Mouse (Mus musculus) liver, embryonic 15.5 days (tissue): ENCODE data around the gene Zfp39. TPM values are rescaled to one million over a fixed set of nuclear protein-coding genes. Genes with fewer than 3 reads are reported as not detected.

ENCODE experiments used
- ATAC-seq: fragments of 200-750 bp; cut with Nextera tagmentation; 2 replicates; pipeline ENCODE4 v1.8.0; 2017; ENCODE audit warnings: moderate number of reproducible peaks, mild to moderate bottlenecking, moderate library complexity; ENCODE audit not compliant: insufficient read depth
- H3K27ac ChIP-seq: fragments of 300-500 bp; sonication (generic); replicated peaks from 2 replicates; pipeline ENCODE4 v1.5.1; 2015; ENCODE audit warnings: mild to moderate bottlenecking, inconsistent platforms
- H3K27me3 ChIP-seq: fragments of 300-500 bp; sonication (generic); 2 replicates; pipeline ENCODE4 v1.6.1; 2015; ENCODE audit warnings: mild to moderate bottlenecking, inconsistent platforms
- H3K36me3 ChIP-seq: fragments of 300-500 bp; sonication (generic); replicated peaks from 2 replicates; pipeline ENCODE4 v1.6.1; 2015; ENCODE audit warnings: moderate library complexity, mild to moderate bottlenecking, inconsistent platforms
- H3K4me1 ChIP-seq: fragments of 300-500 bp; sonication (generic); replicated peaks from 2 replicates; pipeline ENCODE4 v1.6.1; 2015; ENCODE audit warnings: inconsistent platforms
- H3K4me2 ChIP-seq: fragments of 300-500 bp; sonication (generic); 2 replicates; pipeline ENCODE4 v1.6.1; 2015; ENCODE audit warnings: moderate library complexity, mild to moderate bottlenecking, inconsistent platforms
- H3K4me3 ChIP-seq: fragments of 300-500 bp; sonication (generic); replicated peaks from 2 replicates; pipeline ENCODE4 v1.5.1; 2015; ENCODE audit warnings: mild to moderate bottlenecking, inconsistent platforms
- H3K9ac ChIP-seq: fragments of 300-500 bp; sonication (generic); 2 replicates; pipeline ENCODE4 v1.6.1; 2015; ENCODE audit warnings: moderate library complexity, mild to moderate bottlenecking, inconsistent platforms
- H3K9me3 ChIP-seq: fragments of 300-500 bp; sonication (generic); replicated peaks from 2 replicates; pipeline ENCODE4 v1.6.1; 2016; ENCODE audit warnings: inconsistent platforms
- WGBS: fragments of 180-500 bp; shearing (Covaris S2); methylation state at CpG from one replicate; pipeline ENCODE4 v1.1.7; 2015; ENCODE audit warnings: mixed read lengths; ENCODE audit not compliant: insufficient replicate concordance; 5-methylcytosine and 5-hydroxymethylcytosine counted together
- polyA plus RNA-seq: library from polyadenylated mRNA; unstranded; fragments of >200 nt; fragmentation: Nextera tagmentation; extraction: Ambion mirVana; gene quantifications from 2 replicates; pipeline ENCODE4 v1.2.1, GENCODE M21; 2015

Zfp39 gene
- polyA plus RNA-seq, 1 experiment from 2014 or later: 4.8 TPM

- under 1% methylated on average over 95 of the region's 95 CpGs for WGBS
- H3K4me2 ChIP-seq: peak within 1 kb of the TSS; percentile 96
- no peaks in the 10 kb centered on the region for H3K9me3 ChIP-seq
- peak within 1 kb of the TSS; percentile 96 for H3K27ac ChIP-seq
- H3K36me3 ChIP-seq: peaks cover 35% of the 10 kb centered on the region
- H3K4me3 ChIP-seq: peak within 1 kb of the TSS; percentile 94
- ATAC-seq: peak; percentile 95
- H3K4me1 ChIP-seq: peaks cover 34% of the 10 kb centered on the region
- H3K9ac ChIP-seq: peak within 1 kb of the TSS; percentile 97
- H3K27me3 ChIP-seq: peaks cover 17% of the 10 kb centered on the region
Measured at GRCm38 (mm10) chr11:58938322-58939087, 34.5 kb upstream of the Zfp39 start, which contains the start of gene Rnf187. TSS of gene Rnf187 (minus strand) at chr11:58938916.

- peak overlapping the region; percentile 96 for H3K27ac ChIP-seq
- peaks cover 11% of the 10 kb centered on the region for H3K27me3 ChIP-seq
- H3K4me3 ChIP-seq: peak overlapping the region; percentile 94
- peak overlapping the region; percentile 97 for H3K9ac ChIP-seq
- no peaks in the 10 kb centered on the region for H3K9me3 ChIP-seq
- whole genome bisulfite sequencing: 2% methylated on average over 13 of the region's 13 CpGs
- H3K4me2 ChIP-seq: peak overlapping the region; percentile 96
- H3K36me3 ChIP-seq: peaks cover 41% of the 10 kb centered on the region
- peak; percentile 32 for ATAC-seq
- peaks cover 34% of the 10 kb centered on the region for H3K4me1 ChIP-seq
Measured at GRCm38 (mm10) chr11:58937909-58938308, 33.9 kb upstream of the Zfp39 start.

GRCm38 (mm10) chr11:58931576-58931975 is 27.6 kb upstream of the Zfp39 start:
- 0 out of 2 replicates have a peak overlapping the region, but pooled peaks have one; percentile 86 for H3K27ac ChIP-seq
- WGBS: 64% methylated on average over 4 of the region's 4 CpGs
- peaks cover 60% of the 10 kb centered on the region for H3K4me1 ChIP-seq
- ATAC-seq: no peak
- H3K4me3 ChIP-seq: no peak overlapping the region
- no peaks in the 10 kb centered on the region for H3K27me3 ChIP-seq
- no peaks in the 10 kb centered on the region for H3K9me3 ChIP-seq
- peaks cover 54% of the 10 kb centered on the region for H3K36me3 ChIP-seq
- no peak overlapping the region for H3K9ac ChIP-seq
- H3K4me2 ChIP-seq: no peak overlapping the region

GRCm38 (mm10) chr11:58930254-58930653 is 26.2 kb upstream of the Zfp39 start:
- H3K9ac ChIP-seq: no peak overlapping the region
- H3K9me3 ChIP-seq: no peaks in the 10 kb centered on the region
- peaks cover 50% of the 10 kb centered on the region for H3K4me1 ChIP-seq
- peak overlapping the region; percentile 86 for H3K27ac ChIP-seq
- 23% methylated on average over 3 of the region's 3 CpGs for WGBS
- H3K36me3 ChIP-seq: peaks cover 44% of the 10 kb centered on the region
- H3K27me3 ChIP-seq: no peaks in the 10 kb centered on the region
- 0 out of 2 replicates have a peak overlapping the region, but pooled peaks have one; percentile 4 for H3K4me2 ChIP-seq
- ATAC-seq: no peak
- no peak overlapping the region for H3K4me3 ChIP-seq

- WGBS: 43% methylated on average over 3 of the region's 3 CpGs
- H3K36me3 ChIP-seq: peaks cover 45% of the 10 kb centered on the region
- peaks cover 50% of the 10 kb centered on the region for H3K4me1 ChIP-seq
- no peak for ATAC-seq
- no peaks in the 10 kb centered on the region for H3K9me3 ChIP-seq
- H3K27ac ChIP-seq: peak overlapping the region; percentile 86
- H3K4me2 ChIP-seq: no peak overlapping the region
- H3K4me3 ChIP-seq: no peak overlapping the region
- no peaks in the 10 kb centered on the region for H3K27me3 ChIP-seq
- 0 out of 2 replicates have a peak overlapping the region, but pooled peaks have one; percentile 6 for H3K9ac ChIP-seq
Measured at GRCm38 (mm10) chr11:58929641-58930040, 25.6 kb upstream of the Zfp39 start.

- no peak for ATAC-seq
- peaks cover 50% of the 10 kb centered on the region for H3K4me1 ChIP-seq
- H3K27ac ChIP-seq: peak overlapping the region; percentile 86
- WGBS: 62% methylated on average over 4 of the region's 4 CpGs
- H3K9ac ChIP-seq: no peak overlapping the region
- H3K9me3 ChIP-seq: no peaks in the 10 kb centered on the region
- H3K4me3 ChIP-seq: no peak overlapping the region
- no peaks in the 10 kb centered on the region for H3K27me3 ChIP-seq
- peaks cover 43% of the 10 kb centered on the region for H3K36me3 ChIP-seq
- H3K4me2 ChIP-seq: no peak overlapping the region
Measured at GRCm38 (mm10) chr11:58929055-58929454, 25.0 kb upstream of the Zfp39 start.

GRCm38 (mm10) chr11:58927790-58928651 is 24.0 kb upstream of the Zfp39 start:
- peak; percentile 81 for ATAC-seq
- WGBS: 3% methylated on average over 20 of the region's 20 CpGs
- H3K9me3 ChIP-seq: no peaks in the 10 kb centered on the region
- H3K9ac ChIP-seq: peak overlapping the region; percentile 49
- H3K27ac ChIP-seq: peak overlapping the region; percentile 86
- H3K27me3 ChIP-seq: no peaks in the 10 kb centered on the region
- H3K4me3 ChIP-seq: peak overlapping the region; percentile 53
- H3K4me2 ChIP-seq: peak overlapping the region; percentile 74
- peaks cover 50% of the 10 kb centered on the region for H3K4me1 ChIP-seq
- H3K36me3 ChIP-seq: peaks cover 43% of the 10 kb centered on the region

- 57% methylated on average over 2 of the region's 2 CpGs for WGBS
Measured at GRCm38 (mm10) chr11:58927053-58927452, 23.0 kb upstream of the Zfp39 start.

GRCm38 (mm10) chr11:58926651-58927050 is 22.6 kb upstream of the Zfp39 start:
- H3K4me2 ChIP-seq: no peak overlapping the region
- H3K27me3 ChIP-seq: no peaks in the 10 kb centered on the region
- H3K9ac ChIP-seq: no peak overlapping the region
- no peaks in the 10 kb centered on the region for H3K9me3 ChIP-seq
- no peak overlapping the region for H3K27ac ChIP-seq
- no peak for ATAC-seq
- H3K4me1 ChIP-seq: peaks cover 47% of the 10 kb centered on the region
- 73% methylated on average over 3 of the region's 3 CpGs for WGBS
- peaks cover 43% of the 10 kb centered on the region for H3K36me3 ChIP-seq
- no peak overlapping the region for H3K4me3 ChIP-seq

More at GRCm38 (mm10) chr11:58927053-58927452, 23.0 kb upstream of the Zfp39 start:
- no peaks in the 10 kb centered on the region for H3K27me3 ChIP-seq
- peak overlapping the region; percentile 86; the same call in 1 of the 2 replicates for H3K27ac ChIP-seq
- H3K36me3 ChIP-seq: peaks cover 43% of the 10 kb centered on the region
- no peak for ATAC-seq
- H3K4me3 ChIP-seq: no peak overlapping the region
- no peaks in the 10 kb centered on the region for H3K9me3 ChIP-seq
- 0 out of 2 replicates have a peak overlapping the region, but pooled peaks have one; percentile 5 for H3K9ac ChIP-seq
- H3K4me1 ChIP-seq: peaks cover 50% of the 10 kb centered on the region
- peak overlapping the region; percentile 74; the same call in 1 of the 2 replicates for H3K4me2 ChIP-seq

GRCm38 (mm10) chr11:58922420-58922819 is 18.4 kb upstream of the Zfp39 start:
- ATAC-seq: no peak
- no peak overlapping the region for H3K4me2 ChIP-seq
- H3K9ac ChIP-seq: no peak overlapping the region
- peaks cover 41% of the 10 kb centered on the region for H3K4me1 ChIP-seq
- H3K36me3 ChIP-seq: peaks cover 52% of the 10 kb centered on the region
- H3K27me3 ChIP-seq: no peaks in the 10 kb centered on the region
- no peaks in the 10 kb centered on the region for H3K9me3 ChIP-seq
- no peak overlapping the region for H3K4me3 ChIP-seq
- WGBS: 83% methylated on average over 9 of the region's 9 CpGs
- no peak overlapping the region for H3K27ac ChIP-seq

GRCm38 (mm10) chr11:58918759-58919158 is 14.7 kb upstream of the Zfp39 start:
- Histone ChIP-seq H3K4me1 (peaks cover 72% of the 10 kb centered on the region), H3K4me2 (peak overlapping the region; percentile 81), H3K36me3 (peaks cover 38% of the 10 kb centered on the region), H3K9ac (peak overlapping the region; percentile 84), H3K27ac (peak overlapping the region; percentile 97), H3K27me3 (no peaks in the 10 kb centered on the region), H3K4me3 (peak overlapping the region; percentile 69), H3K9me3 (no peaks in the 10 kb centered on the region)
- 0 out of 2 replicates have a peak, but pooled peaks have one; percentile 13 for ATAC-seq
- 41% methylated on average over 5 of the region's 5 CpGs for WGBS
